Mouse (Mus musculus) liver, embryonic 15.5 days (tissue): Measurements from ENCODE around the gene Tbc1d1. TPM values are rescaled to one million over a fixed set of nuclear protein-coding genes. Genes with fewer than 3 reads are reported as not detected.
"Not testable (repeated sequence)": the region's sequence is repeated elsewhere in the genome, so short reads cannot be mapped to it uniquely, and the experiment has no call there.

Source experiments
- ATAC-seq: fragments of 200-750 bp; cut with Nextera tagmentation; 2 replicates; pipeline ENCODE4 v1.8.0; 2017; ENCODE audit warnings: moderate number of reproducible peaks, mild to moderate bottlenecking, moderate library complexity; ENCODE audit not compliant: insufficient read depth
- H3K27ac ChIP-seq: fragments of 300-500 bp; sonication (generic); replicated peaks from 2 replicates; pipeline ENCODE4 v1.5.1; 2015; ENCODE audit warnings: mild to moderate bottlenecking, inconsistent platforms
- H3K27me3 ChIP-seq: fragments of 300-500 bp; sonication (generic); 2 replicates; pipeline ENCODE4 v1.6.1; 2015; ENCODE audit warnings: mild to moderate bottlenecking, inconsistent platforms
- H3K36me3 ChIP-seq: fragments of 300-500 bp; sonication (generic); replicated peaks from 2 replicates; pipeline ENCODE4 v1.6.1; 2015; ENCODE audit warnings: moderate library complexity, mild to moderate bottlenecking, inconsistent platforms
- H3K4me1 ChIP-seq: fragments of 300-500 bp; sonication (generic); replicated peaks from 2 replicates; pipeline ENCODE4 v1.6.1; 2015; ENCODE audit warnings: inconsistent platforms
- H3K4me2 ChIP-seq: fragments of 300-500 bp; sonication (generic); 2 replicates; pipeline ENCODE4 v1.6.1; 2015; ENCODE audit warnings: moderate library complexity, mild to moderate bottlenecking, inconsistent platforms
- H3K4me3 ChIP-seq: fragments of 300-500 bp; sonication (generic); replicated peaks from 2 replicates; pipeline ENCODE4 v1.5.1; 2015; ENCODE audit warnings: mild to moderate bottlenecking, inconsistent platforms
- H3K9ac ChIP-seq: fragments of 300-500 bp; sonication (generic); 2 replicates; pipeline ENCODE4 v1.6.1; 2015; ENCODE audit warnings: moderate library complexity, mild to moderate bottlenecking, inconsistent platforms
- H3K9me3 ChIP-seq: fragments of 300-500 bp; sonication (generic); replicated peaks from 2 replicates; pipeline ENCODE4 v1.6.1; 2016; ENCODE audit warnings: inconsistent platforms
- WGBS: fragments of 180-500 bp; shearing (Covaris S2); methylation state at CpG from one replicate; pipeline ENCODE4 v1.1.7; 2015; ENCODE audit warnings: mixed read lengths; ENCODE audit not compliant: insufficient replicate concordance; 5-methylcytosine and 5-hydroxymethylcytosine counted together
- polyA plus RNA-seq: library from polyadenylated mRNA; unstranded; fragments of >200 nt; fragmentation: Nextera tagmentation; extraction: Ambion mirVana; gene quantifications from 2 replicates; pipeline ENCODE4 v1.2.1, GENCODE M21; 2015

Tbc1d1 gene
- polyA plus RNA-seq, 1 experiment from 2014 or later: 5.7 TPM

DNA sequence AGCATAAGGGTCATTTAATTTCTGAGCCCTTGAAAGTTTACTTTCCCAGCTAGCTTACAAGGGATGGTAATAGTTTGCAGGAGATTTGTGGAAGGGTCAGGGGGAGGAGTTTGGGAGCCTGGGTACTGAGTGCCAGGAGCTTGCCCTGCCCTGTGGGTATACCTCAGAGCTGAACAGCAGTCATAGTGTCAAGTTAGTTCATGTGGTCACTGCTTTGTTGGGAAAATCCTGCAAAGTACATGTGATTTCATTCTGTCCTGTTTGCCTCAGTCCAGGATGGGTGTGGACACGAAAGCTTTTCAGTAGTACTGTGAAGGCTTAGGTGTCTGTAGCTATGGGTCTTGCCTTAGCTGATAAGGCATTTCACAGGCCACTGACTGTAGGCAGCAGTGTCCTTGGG lies 159.0 kb downstream of the Tbc1d1 start:
- no peak overlapping the region for H3K27ac ChIP-seq
- no peaks in the 10 kb centered on the region for H3K9me3 ChIP-seq
- 67% methylated on average over 1 of the region's 1 CpGs for WGBS
- no peak overlapping the region for H3K4me2 ChIP-seq
- H3K36me3 ChIP-seq: 0 out of 2 replicates have a peak, but pooled peaks cover 6% of the 10 kb centered on the region
- no peak for ATAC-seq
- no peaks in the 10 kb centered on the region for H3K27me3 ChIP-seq
- no peak overlapping the region for H3K4me3 ChIP-seq
- no peak overlapping the region for H3K9ac ChIP-seq
- H3K4me1 ChIP-seq: peaks cover 9% of the 10 kb centered on the region

DNA sequence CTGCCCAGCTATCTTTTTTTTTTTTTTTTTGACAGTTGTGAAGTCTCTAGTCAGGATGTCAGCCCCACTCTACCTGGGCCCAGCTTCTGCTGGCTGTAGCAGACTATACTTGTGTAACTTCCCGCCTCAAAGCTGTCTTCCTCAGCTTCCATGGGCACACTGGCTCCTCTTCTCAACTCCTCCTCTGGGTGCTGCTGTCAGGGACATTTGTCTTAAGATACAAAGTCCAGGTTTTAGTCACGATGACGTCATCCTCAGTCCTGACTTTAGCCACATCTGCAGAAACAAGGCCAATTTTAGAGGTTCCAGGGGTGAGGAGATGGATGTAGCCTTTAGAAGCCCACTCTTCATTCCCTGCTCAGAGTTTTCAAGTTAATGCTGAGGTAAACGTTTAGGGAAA lies 167.2 kb downstream of the Tbc1d1 start:
- Histone ChIP-seq H3K27me3 (no peaks in the 10 kb centered on the region), H3K9ac (no peak overlapping the region), H3K27ac (no peak overlapping the region), H3K4me2 (no peak overlapping the region), H3K9me3 (no peaks in the 10 kb centered on the region), H3K4me3 (no peak overlapping the region), H3K36me3 (0 out of 2 replicates have a peak, but pooled peaks cover 10% of the 10 kb centered on the region), H3K4me1 (peaks cover 25% of the 10 kb centered on the region)
- no peak for ATAC-seq
- 72% methylated on average over 4 of the region's 4 CpGs for WGBS

DNA sequence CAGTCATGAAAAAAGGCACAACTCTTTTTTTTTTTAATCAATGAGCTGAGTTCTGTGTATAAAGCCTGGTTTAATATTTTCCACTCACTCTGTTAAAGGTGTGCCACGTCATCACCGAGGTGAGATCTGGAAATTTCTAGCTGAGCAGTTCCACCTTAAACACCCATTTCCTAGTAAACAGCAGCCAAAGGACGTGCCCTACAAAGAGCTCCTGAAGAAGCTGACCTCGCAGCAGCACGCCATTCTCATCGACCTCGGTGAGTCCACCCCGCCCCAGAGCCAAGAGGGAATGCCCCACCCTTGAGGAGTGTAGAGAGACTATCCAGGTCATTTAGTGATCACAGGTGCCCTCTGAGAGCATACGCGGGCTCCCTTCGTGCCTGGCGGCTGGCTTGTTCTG lies 168.2 kb downstream of the Tbc1d1 start:
- WGBS: 80% methylated on average over 12 of the region's 12 CpGs
- Histone ChIP-seq H3K9ac (no peak overlapping the region), H3K27ac (no peak overlapping the region), H3K36me3 (0 out of 2 replicates have a peak, but pooled peaks cover 10% of the 10 kb centered on the region), H3K9me3 (no peaks in the 10 kb centered on the region), H3K4me1 (peaks cover 23% of the 10 kb centered on the region), H3K4me2 (no peak overlapping the region), H3K4me3 (no peak overlapping the region), H3K27me3 (no peaks in the 10 kb centered on the region)
- no peak for ATAC-seq

DNA sequence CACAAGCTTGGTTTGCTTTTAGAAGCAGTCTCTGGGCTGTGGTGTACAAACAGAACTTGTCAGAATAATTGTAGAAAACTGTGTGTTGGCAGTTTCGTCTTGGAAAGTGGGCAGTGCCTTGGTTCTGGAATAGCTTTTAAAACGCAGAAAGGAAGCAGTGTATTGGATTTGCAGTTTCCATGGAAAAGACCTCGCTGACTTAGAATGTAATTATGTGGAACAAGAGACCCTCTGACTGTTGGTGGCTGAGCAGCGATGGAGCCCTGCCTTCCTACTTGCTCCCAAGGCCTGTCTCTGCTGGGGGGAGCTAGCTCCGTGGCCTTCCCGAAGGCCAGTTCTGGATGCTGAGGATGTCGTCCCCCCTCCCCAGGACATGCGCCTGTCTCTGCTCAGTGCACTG lies 168.8 kb downstream of the Tbc1d1 start:
- WGBS: 67% methylated on average over 8 of the region's 8 CpGs
- Histone ChIP-seq H3K4me3 (no peak overlapping the region), H3K9me3 (no peaks in the 10 kb centered on the region), H3K27ac (no peak overlapping the region), H3K9ac (no peak overlapping the region), H3K4me1 (peaks cover 21% of the 10 kb centered on the region), H3K27me3 (no peaks in the 10 kb centered on the region), H3K36me3 (0 out of 2 replicates have a peak, but pooled peaks cover 10% of the 10 kb centered on the region), H3K4me2 (no peak overlapping the region)
- ATAC-seq: no peak

DNA sequence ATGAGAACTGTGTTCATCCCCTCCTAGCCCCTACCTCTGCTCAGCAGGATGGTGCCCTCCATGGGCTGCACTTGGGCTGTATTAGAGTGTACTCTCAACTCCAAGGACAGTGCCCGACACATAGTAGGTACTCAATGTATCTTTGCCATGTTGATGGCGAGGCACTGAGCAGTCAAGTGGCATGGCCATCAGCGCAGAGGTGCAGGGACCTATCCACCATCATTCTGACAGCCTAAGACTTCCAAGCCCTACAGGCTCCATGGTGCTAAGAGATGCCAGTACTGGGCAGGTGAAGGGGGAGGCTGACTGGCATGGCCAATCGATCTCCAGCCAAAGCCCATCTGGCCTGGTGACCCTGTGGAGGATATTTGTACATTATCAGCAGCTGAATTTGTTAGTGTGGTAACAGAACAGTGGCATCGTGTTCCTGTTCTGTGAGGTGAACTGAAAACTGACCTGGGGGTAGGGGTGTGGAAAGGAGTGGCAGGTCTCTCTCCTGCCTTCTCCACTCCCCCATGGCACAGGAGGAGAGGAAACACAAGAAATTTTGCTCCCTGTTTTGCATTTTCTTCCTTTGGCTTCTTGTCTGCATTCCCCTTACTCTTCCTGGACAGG lies 169.7 kb downstream of the Tbc1d1 start:
- Histone ChIP-seq H3K27me3 (no peaks in the 10 kb centered on the region), H3K4me3 (no peak overlapping the region), H3K27ac (peak overlapping the region; percentile 51; the same call in 1 of the 2 replicates), H3K36me3 (0 out of 2 replicates have a peak, but pooled peaks cover 4% of the 10 kb centered on the region), H3K4me1 (peaks cover 21% of the 10 kb centered on the region), H3K9me3 (no peaks in the 10 kb centered on the region), H3K9ac (no peak overlapping the region), H3K4me2 (no peak overlapping the region)
- ATAC-seq: peak; percentile 23; the same call in 1 of the 2 replicates
- 67% methylated on average over 5 of the region's 5 CpGs for WGBS

DNA sequence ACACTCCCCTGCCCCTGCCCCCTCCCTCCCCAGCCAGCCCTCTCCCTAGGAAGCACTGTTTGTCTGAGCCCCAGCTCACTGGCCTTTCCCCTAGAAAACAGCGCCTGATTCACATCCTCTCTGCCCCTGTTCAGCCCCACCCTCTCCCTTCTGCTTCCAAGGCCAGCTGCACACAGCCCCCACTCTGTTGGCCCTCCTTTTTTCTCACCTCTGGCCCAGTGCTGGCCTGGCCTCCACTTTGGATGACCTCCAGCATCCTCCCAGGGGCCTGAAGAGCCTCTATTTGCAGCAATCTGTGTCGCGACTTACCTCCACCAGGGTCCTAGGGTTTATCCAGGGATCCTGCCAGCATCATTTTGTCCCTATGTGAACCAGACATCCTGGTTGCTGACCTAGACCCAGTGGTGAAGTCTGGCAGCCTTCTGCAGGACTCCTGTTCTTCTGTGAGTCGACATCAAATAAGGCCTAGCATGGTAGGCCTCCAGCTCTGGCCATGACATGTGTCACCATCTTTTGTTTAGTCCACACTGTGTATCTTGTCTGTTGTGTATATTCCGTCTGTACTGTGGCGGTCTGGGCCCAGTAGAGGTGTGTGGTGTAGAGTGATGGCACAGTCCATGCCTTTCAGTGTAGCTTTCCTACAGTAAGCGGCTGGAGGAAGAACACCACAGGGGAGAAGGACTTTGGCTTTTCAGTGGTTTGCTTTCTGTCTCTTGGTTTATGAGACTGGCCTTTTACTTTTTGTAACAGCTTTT lies 170.5 kb downstream of the Tbc1d1 start:
- no peak overlapping the region for H3K9ac ChIP-seq
- peak overlapping the region; percentile 51 for H3K27ac ChIP-seq

DNA sequence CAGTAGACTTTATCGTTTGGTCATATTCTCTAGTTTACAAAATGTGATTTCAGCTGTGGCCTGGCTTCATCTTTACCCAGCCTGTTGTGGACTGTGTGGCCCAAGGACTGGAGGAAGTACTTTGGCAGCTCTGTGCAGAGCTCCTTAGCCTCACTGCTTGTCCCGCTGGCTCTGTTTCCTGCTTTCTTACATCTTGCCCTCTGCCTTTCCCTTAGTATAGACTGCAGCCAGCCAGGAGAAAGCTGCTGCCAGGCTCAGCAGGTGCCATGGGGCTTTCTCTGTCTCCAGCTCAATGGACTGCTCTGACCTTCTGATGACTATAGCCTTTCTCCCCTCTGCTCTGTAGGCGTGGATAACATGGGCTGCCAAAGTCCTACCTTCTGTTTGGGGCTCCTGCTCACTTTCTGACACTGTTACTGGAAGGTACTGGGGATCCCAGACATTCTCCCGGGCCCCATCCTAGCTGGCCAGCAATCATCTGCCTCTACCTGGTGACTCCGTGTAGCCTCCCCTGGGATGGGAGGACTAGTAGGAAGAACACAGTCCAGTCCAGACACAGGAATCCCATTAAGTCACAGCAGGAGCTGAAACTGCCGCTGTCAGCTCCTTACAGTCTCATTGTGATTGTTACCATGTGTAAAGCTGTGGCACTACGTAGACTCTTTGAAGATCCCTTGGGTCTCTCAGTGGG lies 171.3 kb downstream of the Tbc1d1 start:
- 68% methylated on average over 7 of the region's 7 CpGs for WGBS
- Histone ChIP-seq H3K27ac (peak overlapping the region; percentile 53; the same call in 1 of the 2 replicates), H3K4me2 (no peak overlapping the region), H3K4me3 (no peak overlapping the region), H3K9ac (no peak overlapping the region), H3K27me3 (no peaks in the 10 kb centered on the region), H3K36me3 (0 out of 2 replicates have a peak, but pooled peaks cover 4% of the 10 kb centered on the region), H3K9me3 (no peaks in the 10 kb centered on the region), H3K4me1 (peaks cover 21% of the 10 kb centered on the region)
- ATAC-seq: no peak

More for the DNA sequence above, 170.5 kb downstream of the Tbc1d1 start:
- Histone ChIP-seq H3K4me3 (no peak overlapping the region), H3K36me3 (0 out of 2 replicates have a peak, but pooled peaks cover 4% of the 10 kb centered on the region), H3K4me1 (peaks cover 21% of the 10 kb centered on the region), H3K9me3 (no peaks in the 10 kb centered on the region), H3K4me2 (no peak overlapping the region), H3K27me3 (no peaks in the 10 kb centered on the region)
- peak; percentile 85 for ATAC-seq
- WGBS: 74% methylated on average over 7 of the region's 7 CpGs

DNA sequence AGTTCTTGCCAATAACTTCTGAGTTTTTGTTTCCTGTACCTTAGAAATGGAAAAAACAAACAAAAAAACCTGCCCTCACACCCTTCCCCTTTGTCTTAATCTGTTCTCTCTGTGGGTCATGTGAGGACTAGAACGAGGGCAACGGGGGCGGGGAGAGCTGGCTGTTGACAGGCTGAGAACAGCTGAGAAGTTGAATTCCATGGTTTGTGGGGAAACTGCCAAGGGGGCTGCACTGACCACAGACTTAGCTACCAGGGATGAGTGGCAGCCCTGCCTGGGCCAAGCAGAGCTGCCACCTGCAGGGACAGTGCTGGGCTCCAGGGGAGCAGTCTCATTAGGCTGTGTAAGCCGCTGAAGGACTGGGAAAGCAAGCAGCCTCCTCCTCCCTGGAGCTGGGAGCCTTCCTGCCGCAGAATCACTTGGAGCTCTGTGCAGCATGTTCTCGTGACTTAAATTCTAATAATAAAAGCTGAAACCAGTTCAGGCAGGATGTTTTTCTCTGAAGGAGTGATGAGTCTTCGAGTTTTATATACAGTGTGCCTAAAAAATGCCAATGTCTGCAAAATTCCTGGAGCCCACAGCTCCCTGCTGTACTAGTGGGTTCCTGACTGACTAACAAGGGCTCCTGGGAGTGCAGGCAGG lies 180.8 kb downstream of the Tbc1d1 start:
- Histone ChIP-seq H3K9me3 (no peaks in the 10 kb centered on the region), H3K36me3 (peaks cover 11% of the 10 kb centered on the region; the same call in 1 of the 2 replicates), H3K4me1 (peaks cover 14% of the 10 kb centered on the region; the same call in 1 of the 2 replicates), H3K27ac (peak overlapping the region; percentile 61), H3K27me3 (no peaks in the 10 kb centered on the region), H3K4me2 (no peak overlapping the region), H3K4me3 (no peak overlapping the region), H3K9ac (no peak overlapping the region)
- 35% methylated on average over 7 of the region's 7 CpGs for WGBS
- peak; percentile 47; the same call in 1 of the 2 replicates for ATAC-seq

DNA sequence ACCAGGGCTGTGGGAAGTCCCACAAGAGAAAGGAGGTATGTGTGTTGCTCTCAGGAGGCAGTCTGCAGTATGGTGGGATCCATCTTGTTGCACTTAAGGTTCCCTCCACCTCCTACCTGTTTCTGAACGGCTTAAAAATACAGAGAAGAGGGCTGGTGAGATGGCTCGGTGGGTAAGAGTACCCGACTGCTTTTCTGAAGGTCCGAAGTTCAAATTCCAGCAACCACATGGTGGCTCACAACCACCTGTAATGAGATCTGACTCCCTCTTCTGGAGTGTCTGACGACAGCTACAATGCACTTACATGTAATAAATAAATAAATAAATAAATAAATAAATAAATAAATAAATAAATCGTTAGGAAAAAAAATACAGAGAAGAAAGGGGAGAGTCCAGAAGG lies 182.7 kb downstream of the Tbc1d1 start:
- H3K9ac ChIP-seq: not testable (repeated sequence)
- WGBS: 66% methylated on average over 6 of the region's 6 CpGs

DNA sequence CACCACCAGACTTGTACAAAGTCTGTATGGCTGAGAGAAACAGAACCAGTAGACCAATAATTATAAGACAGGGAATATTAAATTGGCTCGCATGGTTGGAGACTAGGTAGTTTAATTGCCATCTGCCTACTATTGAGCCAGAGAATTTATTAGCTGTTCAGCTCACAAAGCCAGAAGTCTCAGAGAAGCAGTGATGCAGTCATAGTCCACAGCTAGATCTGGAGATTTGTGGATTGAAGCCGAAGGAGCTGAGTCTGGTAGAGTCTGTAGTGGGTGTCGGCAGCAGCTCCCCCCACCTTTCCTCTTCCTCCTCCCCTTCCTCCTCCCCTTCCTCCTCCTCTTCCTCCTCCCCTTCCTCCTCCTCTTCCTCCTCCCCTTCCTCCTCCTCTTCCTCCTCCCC lies 184.3 kb downstream of the Tbc1d1 start:
- H3K27ac ChIP-seq: no peak overlapping the region
- no peaks in the 10 kb centered on the region for H3K27me3 ChIP-seq
- H3K9me3 ChIP-seq: no peaks in the 10 kb centered on the region
- no peak overlapping the region for H3K9ac ChIP-seq
- 75% methylated on average over 3 of the region's 3 CpGs for WGBS
- no peak overlapping the region for H3K4me3 ChIP-seq
- no peak overlapping the region for H3K4me2 ChIP-seq
- H3K36me3 ChIP-seq: 0 out of 2 replicates have a peak, but pooled peaks cover 7% of the 10 kb centered on the region
- H3K4me1 ChIP-seq: peaks cover 31% of the 10 kb centered on the region
- no peak for ATAC-seq

More for the DNA sequence above, 182.7 kb downstream of the Tbc1d1 start:
- not testable (repeated sequence) for H3K27ac ChIP-seq, H3K9me3 ChIP-seq, H3K27me3 ChIP-seq, H3K4me3 ChIP-seq, H3K4me2 ChIP-seq, H3K36me3 ChIP-seq, ATAC-seq
- H3K4me1 ChIP-seq: peaks cover 18% of the 10 kb centered on the region
